Mouse (Mus musculus) heart, embryonic 16.5 days (tissue): Measurements from ENCODE around the gene Srrm2. TPM values are rescaled to one million over a fixed set of nuclear protein-coding genes. Genes with fewer than 3 reads are reported as not detected.

Experiments used
- ATAC-seq: fragments of 200-750 bp; cut with Nextera tagmentation; replicated peaks from 2 replicates; pipeline ENCODE4 v1.8.0; 2017; ENCODE audit warnings: moderate number of reproducible peaks; ENCODE audit not compliant: insufficient read depth, low FRiP score; ENCODE audit errors: extremely low read depth
- H3K27ac ChIP-seq: fragments of 300-500 bp; sonication (generic); 2 replicates; pipeline ENCODE4 v1.5.1; 2014; ENCODE audit warnings: mild to moderate bottlenecking, low read length, control low read depth, moderate library complexity
- H3K27me3 ChIP-seq: fragments of 300-500 bp; sonication (generic); 2 replicates; pipeline ENCODE4 v1.6.1; 2014; ENCODE audit warnings: low read length, mixed read lengths; ENCODE audit not compliant: control insufficient read depth, insufficient read depth
- H3K36me3 ChIP-seq: fragments of 300-500 bp; sonication (generic); 2 replicates; pipeline ENCODE4 v1.6.1; 2014; ENCODE audit not compliant: control insufficient read depth, insufficient read depth
- H3K4me1 ChIP-seq: fragments of 300-500 bp; sonication (generic); 2 replicates; pipeline ENCODE4 v1.6.1; 2014; ENCODE audit warnings: low read length, mixed read lengths; ENCODE audit not compliant: control insufficient read depth, insufficient read depth
- H3K4me2 ChIP-seq: fragments of 300-500 bp; sonication (generic); 2 replicates; pipeline ENCODE4 v1.6.1; 2014; ENCODE audit warnings: low read depth, mild to moderate bottlenecking, control low read depth, low read length
- H3K4me3 ChIP-seq: fragments of 300-500 bp; sonication (generic); 2 replicates; pipeline ENCODE4 v1.5.1; 2014; ENCODE audit warnings: mild to moderate bottlenecking, control low read depth, low read length
- H3K9ac ChIP-seq: fragments of 300-500 bp; sonication (generic); 2 replicates; pipeline ENCODE4 v1.6.1; 2014; ENCODE audit warnings: low read length, control low read depth
- H3K9me3 ChIP-seq: fragments of 300-500 bp; sonication (generic); replicated peaks from 2 replicates; pipeline ENCODE4 v1.6.1; 2016; ENCODE audit warnings: low read length; ENCODE audit not compliant: control insufficient read depth
- WGBS: fragments of 180-500 bp; shearing (Covaris S2); extraction: QIAGEN DNeasy Blood & Tissue Kit; methylation state at CpG from one replicate; pipeline ENCODE4 v1.1.7; 2014; 5-methylcytosine and 5-hydroxymethylcytosine counted together
- microRNA-seq: library from miRNA; unstranded; fragments of <30 nt; microRNA quantifications from one replicate; pipeline ENCODE4, GENCODE M21; 2017
- polyA plus RNA-seq: library from polyadenylated mRNA; unstranded; fragments of >200 nt; fragmentation: Nextera tagmentation; extraction: Ambion mirVana; gene quantifications from 2 replicates; pipeline ENCODE4 v1.2.1, GENCODE M21; 2015

The Srrm2 gene
- polyA plus RNA-seq, 1 experiment from 2014 or later = 311 TPM

- ATAC-seq = peak; percentile 45; the same call in 1 of the 2 replicates
Observed at GRCm38 (mm10) chr17:23854229-23854765, 64.0 kb downstream of the Srrm2 start.

GRCm38 (mm10) chr17:23857193-23857592 lies 66.9 kb downstream of the Srrm2 start:
- 81% methylated on average over 6 of the region's 6 CpGs for WGBS
- Histone ChIP-seq H3K36me3 (no peaks in the 10 kb centered on the region), H3K9ac (no peak overlapping the region), H3K4me3 (no peak overlapping the region), H3K4me1 (peaks cover 6% of the 10 kb centered on the region; the same call in 1 of the 2 replicates), H3K4me2 (no peak overlapping the region), H3K9me3 (no peaks in the 10 kb centered on the region), H3K27me3 (no peaks in the 10 kb centered on the region), H3K27ac (no peak overlapping the region)
- no peak for ATAC-seq

More at GRCm38 (mm10) chr17:23854229-23854765, 64.0 kb downstream of the Srrm2 start:
- Histone ChIP-seq H3K36me3 (no peaks in the 10 kb centered on the region), H3K4me2 (no peak overlapping the region), H3K27ac (no peak overlapping the region), H3K4me3 (no peak overlapping the region), H3K9ac (no peak overlapping the region), H3K4me1 (peaks cover 6% of the 10 kb centered on the region; the same call in 1 of the 2 replicates), H3K27me3 (no peaks in the 10 kb centered on the region), H3K9me3 (no peaks in the 10 kb centered on the region)
- 56% methylated on average over 10 of the region's 10 CpGs for WGBS

DNA sequence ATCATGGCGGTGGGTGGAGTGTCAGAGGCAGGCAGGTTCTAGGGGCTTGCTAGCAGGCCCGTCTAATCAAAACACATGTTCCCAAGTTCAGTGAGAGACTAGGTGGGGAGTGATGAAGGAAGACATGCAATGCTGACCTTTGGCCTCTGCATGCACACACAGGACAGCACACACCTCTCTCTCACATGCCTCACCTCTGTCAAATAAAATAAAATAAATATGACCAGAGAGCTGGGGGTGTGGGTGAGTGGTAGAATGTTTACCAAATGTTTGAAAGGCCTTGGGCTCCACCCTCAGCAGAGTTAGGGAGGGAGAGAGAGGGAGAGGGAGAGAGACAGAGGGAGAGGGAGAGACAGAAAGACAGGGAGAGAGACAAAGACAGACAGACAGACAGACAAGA lies 67.6 kb downstream of the Srrm2 start:
- ATAC-seq = no peak
- 68% methylated on average over 2 of the region's 2 CpGs for WGBS

DNA sequence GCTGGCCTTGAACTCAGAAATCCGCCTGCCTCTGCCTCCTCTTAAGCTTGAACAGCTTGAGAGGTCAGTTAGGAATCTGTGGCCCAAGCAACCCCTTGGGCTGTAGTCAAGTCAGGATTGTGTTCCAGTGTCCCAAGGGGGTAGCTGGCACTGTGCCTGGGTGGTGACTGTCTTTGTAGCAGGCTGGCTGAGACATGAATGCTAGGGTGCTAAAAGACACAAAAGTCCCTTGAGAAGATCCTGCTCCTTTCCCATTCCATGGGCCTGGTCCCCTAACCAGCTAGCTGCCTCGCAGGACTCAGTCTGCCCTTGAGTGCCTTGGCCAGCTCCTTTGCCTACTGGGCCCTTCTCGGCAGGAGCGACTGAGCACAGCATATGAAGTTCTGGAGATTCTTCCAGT lies 72.6 kb downstream of the Srrm2 start:
- WGBS = 83% methylated on average over 4 of the region's 4 CpGs
- Histone ChIP-seq H3K4me3 (no peak overlapping the region), H3K9me3 (peaks cover 7% of the 10 kb centered on the region), H3K4me2 (no peak overlapping the region), H3K9ac (no peak overlapping the region), H3K36me3 (no peaks in the 10 kb centered on the region), H3K4me1 (no peaks in the 10 kb centered on the region), H3K27ac (no peak overlapping the region), H3K27me3 (no peaks in the 10 kb centered on the region)
- no peak for ATAC-seq

More for the DNA sequence above, 67.6 kb downstream of the Srrm2 start:
- no peaks in the 10 kb centered on the region for H3K27me3 ChIP-seq
- no peak overlapping the region for H3K9ac ChIP-seq
- no peaks in the 10 kb centered on the region for H3K36me3 ChIP-seq
- no peak overlapping the region for H3K27ac ChIP-seq
- H3K4me2 ChIP-seq = no peak overlapping the region
- peaks cover 6% of the 10 kb centered on the region; the same call in 1 of the 2 replicates for H3K4me1 ChIP-seq
- no peak overlapping the region for H3K4me3 ChIP-seq
- H3K9me3 ChIP-seq = no peaks in the 10 kb centered on the region

DNA sequence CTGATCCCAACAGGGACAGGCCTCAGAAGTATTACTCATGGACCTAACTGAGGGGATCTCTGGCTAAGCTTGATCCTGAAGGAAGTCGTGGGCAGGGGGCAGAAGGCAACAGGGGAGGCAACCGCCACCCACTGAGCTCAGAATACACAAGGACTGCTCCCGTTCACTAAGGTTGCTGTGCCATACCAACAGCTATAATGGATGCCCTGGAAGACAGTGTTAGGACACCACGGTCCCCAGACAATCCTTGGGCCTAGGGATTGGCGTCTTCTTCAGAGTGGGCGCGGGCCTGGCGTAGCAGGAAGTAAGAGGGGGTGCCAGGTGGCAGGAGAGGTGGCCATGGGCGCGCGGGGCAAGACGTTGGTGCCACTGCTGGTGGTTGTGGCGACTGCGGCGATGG lies 77.4 kb downstream of the Srrm2 start, which contains the start of gene Prss21:
Prss21 (plus strand) TSS at position 301 of the 400 bp plus-strand sequence.
- H3K9ac ChIP-seq = no peak within 1 kb of the TSS
- H3K27me3 ChIP-seq = no peaks in the 10 kb centered on the region
- 78% methylated on average over 15 of the region's 15 CpGs for WGBS
- H3K4me3 ChIP-seq = no peak within 1 kb of the TSS
- H3K27ac ChIP-seq = no peak within 1 kb of the TSS
- peaks cover 7% of the 10 kb centered on the region for H3K9me3 ChIP-seq
- no peaks in the 10 kb centered on the region for H3K4me1 ChIP-seq
- no peak for ATAC-seq
- no peak within 1 kb of the TSS for H3K4me2 ChIP-seq
- H3K36me3 ChIP-seq = no peaks in the 10 kb centered on the region

GRCm38 (mm10) chr17:23868513-23868912 lies 78.2 kb downstream of the Srrm2 start:
- Histone ChIP-seq H3K4me1 (no peaks in the 10 kb centered on the region), H3K27ac (no peak overlapping the region), H3K36me3 (no peaks in the 10 kb centered on the region), H3K9me3 (peaks cover 7% of the 10 kb centered on the region), H3K27me3 (no peaks in the 10 kb centered on the region), H3K9ac (no peak overlapping the region), H3K4me2 (no peak overlapping the region), H3K4me3 (no peak overlapping the region)
- 78% methylated on average over 11 of the region's 11 CpGs for WGBS
- ATAC-seq = no peak

Small RNAs within 50 kb of the gene (microRNA-seq; reads per million reads assigned to microRNA genes)
- 1.6 reads per million for gene Mir5125

Other genes with a start within 250 kb of the Srrm2 start
- 12.9 and 14.5 TPM in 2 replicates for gene Zfp213, start 226.3 kb upstream of the Srrm2 start, polyA plus RNA-seq
- 7.3 and 8.5 TPM in 2 replicates for gene Zfp13, start 191.0 kb upstream of the Srrm2 start, polyA plus RNA-seq
- not detected in 2 replicates for gene Zscan10, start 189.7 kb upstream of the Srrm2 start, polyA plus RNA-seq
- 0.24 and 0.25 TPM in 2 replicates for gene Mmp25, start 145.3 kb upstream of the Srrm2 start, polyA plus RNA-seq
- 0.45 and 0.67 TPM in 2 replicates for gene Bicdl2, start 130.0 kb upstream of the Srrm2 start, polyA plus RNA-seq
- gene Hcfc1r1, start 116.9 kb upstream of the Srrm2 start, polyA plus RNA-seq = 214 and 247 TPM in 2 replicates
- gene Thoc6, start 116.7 kb upstream of the Srrm2 start, polyA plus RNA-seq = 38.7 and 39.1 TPM in 2 replicates
- gene Tnfrsf12a, start 113.1 kb upstream of the Srrm2 start, polyA plus RNA-seq = 100 and 122 TPM in 2 replicates
- gene Cldn6, start 111.3 kb upstream of the Srrm2 start, polyA plus RNA-seq = 1.7 and 15.9 TPM in 2 replicates
- 0.22 and 0.84 TPM in 2 replicates for gene Cldn9, start 106.5 kb upstream of the Srrm2 start, polyA plus RNA-seq
- not detected in 2 replicates for gene 1520401A03Rik, start 67.7 kb upstream of the Srrm2 start, polyA plus RNA-seq
- gene Pkmyt1, start 64.2 kb upstream of the Srrm2 start, polyA plus RNA-seq = 29.7 and 33.3 TPM in 2 replicates
- gene Paqr4, start 49.7 kb upstream of the Srrm2 start, polyA plus RNA-seq = 16.8 and 19.8 TPM in 2 replicates
- 1.8 and 3.7 TPM in 2 replicates for gene Kremen2, start 44.7 kb upstream of the Srrm2 start, polyA plus RNA-seq
- gene Flywch1, start 18.9 kb upstream of the Srrm2 start, polyA plus RNA-seq = 42.2 and 46.9 TPM in 2 replicates
- 4.3 and 5.9 TPM in 2 replicates for gene Flywch2, start 4.5 kb upstream of the Srrm2 start, polyA plus RNA-seq
- 812 and 839 TPM in 2 replicates for gene Elob, start 38.6 kb downstream of the Srrm2 start, polyA plus RNA-seq
- gene Prss33, start 45.5 kb downstream of the Srrm2 start, polyA plus RNA-seq = not detected in 2 replicates
- gene Prss32, start 53.3 kb downstream of the Srrm2 start, polyA plus RNA-seq = 0.11 and 0.50 TPM in 2 replicates
- gene Prss41, start 53.6 kb downstream of the Srrm2 start, polyA plus RNA-seq = 0.21 and 0.22 TPM in 2 replicates
- not detected in 2 replicates for gene Prss21, start 77.5 kb downstream of the Srrm2 start, polyA plus RNA-seq
- not detected in 2 replicates for gene Dcpp1, start 90.3 kb downstream of the Srrm2 start, polyA plus RNA-seq
- 0.21 TPM in 1 of 2 replicates, not detected in the other for gene Dcpp2, start 90.3 kb downstream of the Srrm2 start, polyA plus RNA-seq
- gene Dcpp3, start 126.9 kb downstream of the Srrm2 start, polyA plus RNA-seq = not detected in 2 replicates
- not detected in 2 replicates for gene Sbp, start 151.1 kb downstream of the Srrm2 start, polyA plus RNA-seq
- gene Sbpl, start 164.7 kb downstream of the Srrm2 start, polyA plus RNA-seq = not detected in 2 replicates
- gene Prss30, start 190.0 kb downstream of the Srrm2 start, polyA plus RNA-seq = 0.39 and 0.40 TPM in 2 replicates
- 0.15 TPM in 1 of 2 replicates, not detected in the other for gene Prss22, start 207.6 kb downstream of the Srrm2 start, polyA plus RNA-seq
- gene Prss27, start 247.6 kb downstream of the Srrm2 start, polyA plus RNA-seq = 0.14 and 0.15 TPM in 2 replicates